Mouse (Mus musculus) heart, postnatal 0 days (tissue): ENCODE results near the gene Daam1. TPM values are rescaled to one million over a fixed set of nuclear protein-coding genes. Genes with fewer than 3 reads are reported as not detected.
A peak's percentile ranks its signal among the peaks of the same experiment; 100 is the strongest.

Experiments used
- ATAC-seq: fragments of 200-750 bp; cut with Nextera tagmentation; 2 replicates; pipeline ENCODE4 v1.8.0; 2017; ENCODE audit warnings: low read depth, moderate number of reproducible peaks, moderate library complexity; ENCODE audit not compliant: insufficient read depth
- DNase-seq: peaks from one replicate; pipeline ENCODE4 v3.0.0-alpha.2; 2016; ENCODE audit warnings: low spot score
- H3K27ac ChIP-seq: fragments of 300-500 bp; sonication (generic); 2 replicates; pipeline ENCODE4 v1.5.1; 2014; ENCODE audit warnings: low read depth, mild to moderate bottlenecking
- H3K27me3 ChIP-seq: fragments of 300-500 bp; sonication (generic); 2 replicates; pipeline ENCODE4 v1.6.1; 2014; ENCODE audit warnings: low read length, mixed read lengths; ENCODE audit not compliant: control insufficient read depth, insufficient read depth
- H3K36me3 ChIP-seq: fragments of 300-500 bp; sonication (generic); replicated peaks from 2 replicates; pipeline ENCODE4 v1.6.1; 2014; ENCODE audit warnings: low read length, mixed read lengths; ENCODE audit not compliant: control insufficient read depth, insufficient read depth
- H3K4me1 ChIP-seq: fragments of 300-500 bp; sonication (generic); 2 replicates; pipeline ENCODE4 v1.6.1; 2014; ENCODE audit warnings: antibody characterized with exemption; ENCODE audit not compliant: control insufficient read depth, insufficient read depth
- H3K4me2 ChIP-seq: fragments of 300-500 bp; sonication (generic); 2 replicates; pipeline ENCODE4 v1.6.1; 2014; ENCODE audit warnings: low read depth, mild to moderate bottlenecking, low read length, moderate library complexity
- H3K4me3 ChIP-seq: fragments of 300-500 bp; sonication (generic); 2 replicates; pipeline ENCODE4 v1.5.1; 2014; ENCODE audit warnings: low read depth, low read length
- H3K9ac ChIP-seq: fragments of 300-500 bp; sonication (generic); replicated peaks from 2 replicates; pipeline ENCODE4 v1.6.1; 2014; ENCODE audit warnings: low read depth, low read length, mixed read lengths
- H3K9me3 ChIP-seq: fragments of 300-500 bp; sonication (generic); replicated peaks from 2 replicates; pipeline ENCODE4 v1.6.1; 2016; ENCODE audit warnings: low read length; ENCODE audit not compliant: control insufficient read depth
- CTCF ChIP-seq: IDR thresholded peaks from 2 replicates; pipeline ENCODE4 v1.5.1; 2016; ENCODE audit warnings: antibody characterized with exemption, control low read depth, low read depth
- EP300 ChIP-seq: IDR thresholded peaks from 2 replicates; pipeline ENCODE4 v1.6.1; 2016; ENCODE audit warnings: antibody characterized with exemption, low read depth
- WGBS: fragments of 180-500 bp; shearing (Covaris S2); extraction: QIAGEN DNeasy Blood & Tissue Kit; methylation state at CpG from one replicate; pipeline ENCODE4 v1.1.7; 2014; 5-methylcytosine and 5-hydroxymethylcytosine counted together
- polyA plus RNA-seq: library from polyadenylated mRNA; unstranded; fragments of >200 nt; fragmentation: Nextera tagmentation; extraction: Ambion mirVana; gene quantifications from 2 replicates; pipeline ENCODE4 v1.2.1, GENCODE M21; 2015
- total RNA-seq: library from RNA; depleted of rRNA; stranded (reverse); fragments of >200 nt; gene quantifications from 2 replicates; pipeline ENCODE4 v1.2.3, GENCODE M21; 2014; ENCODE audit warnings: low replicate concordance; rRNA removed

The Daam1 gene
- total RNA-seq (33.8 and 44.5 TPM in 2 replicates), polyA plus RNA-seq (12.3 and 12.8 TPM in 2 replicates)

GRCm38 (mm10) chr12:71830607-71831257, at the start of gene Daam1:
Daam1 (plus strand) TSS chr12:71831078.
- no peaks in the 10 kb centered on the region for H3K9me3 ChIP-seq
- H3K27ac ChIP-seq, result peak within 1 kb of the TSS; percentile 97
- peak; percentile 99 for ATAC-seq
- peak within 1 kb of the TSS; percentile 96 for H3K4me3 ChIP-seq
- WGBS, result under 1% methylated on average over 35 of the region's 35 CpGs
- DNase-seq, result peak; percentile 100
- peak within 1 kb of the TSS; percentile 90 for H3K4me2 ChIP-seq
- TF ChIP-seq EP300 (no peak), CTCF (peak; percentile 19)
- peaks cover 27% of the 10 kb centered on the region for H3K4me1 ChIP-seq
- H3K9ac ChIP-seq, result peak within 1 kb of the TSS; percentile 93
- no peaks in the 10 kb centered on the region for H3K36me3 ChIP-seq
- no peaks in the 10 kb centered on the region for H3K27me3 ChIP-seq

- DNase-seq (no peak), ATAC-seq (peak; percentile 41; the same call in 1 of the 2 replicates)
- 36% methylated on average over 7 of the region's 7 CpGs for WGBS
- Histone ChIP-seq H3K36me3 (no peaks in the 10 kb centered on the region), H3K4me2 (no peak overlapping the region; the same call in 1 of the 2 replicates), H3K27me3 (no peaks in the 10 kb centered on the region), H3K9me3 (no peaks in the 10 kb centered on the region), H3K4me3 (no peak overlapping the region), H3K9ac (no peak overlapping the region), H3K27ac (0 out of 2 replicates have a peak overlapping the region, but pooled peaks have one; percentile 1), H3K4me1 (no peaks in the 10 kb centered on the region)
- TF ChIP-seq CTCF (no peak), EP300 (no peak)
Observed at GRCm38 (mm10) chr12:71781220-71781619, 49.7 kb upstream of the Daam1 start.

GRCm38 (mm10) chr12:71783970-71784369, 46.9 kb upstream of the Daam1 start:
- TF ChIP-seq CTCF (no peak), EP300 (no peak)
- H3K9ac ChIP-seq, result no peak overlapping the region
- H3K4me3 ChIP-seq, result no peak overlapping the region
- H3K4me2 ChIP-seq, result no peak overlapping the region
- no peak overlapping the region for H3K27ac ChIP-seq
- H3K27me3 ChIP-seq, result no peaks in the 10 kb centered on the region
- H3K4me1 ChIP-seq, result no peaks in the 10 kb centered on the region
- no peak for ATAC-seq
- 65% methylated on average over 3 of the region's 3 CpGs for WGBS
- DNase-seq, result no peak
- H3K36me3 ChIP-seq, result no peaks in the 10 kb centered on the region
- no peaks in the 10 kb centered on the region for H3K9me3 ChIP-seq

- no peaks in the 10 kb centered on the region for H3K27me3 ChIP-seq
- H3K9me3 ChIP-seq, result no peaks in the 10 kb centered on the region
- WGBS, result 57% methylated on average over 11 of the region's 11 CpGs
- no peak overlapping the region for H3K4me3 ChIP-seq
- H3K27ac ChIP-seq, result no peak overlapping the region
- H3K9ac ChIP-seq, result no peak overlapping the region
- no peaks in the 10 kb centered on the region for H3K4me1 ChIP-seq
- no peaks in the 10 kb centered on the region for H3K36me3 ChIP-seq
- H3K4me2 ChIP-seq, result no peak overlapping the region
- ATAC-seq, result no peak
- DNase-seq, result no peak
- no peak for TF ChIP-seq EP300
- no peak for TF ChIP-seq CTCF
Observed at GRCm38 (mm10) chr12:71784666-71785255, 46.1 kb upstream of the Daam1 start.

- H3K4me1 ChIP-seq, result no peaks in the 10 kb centered on the region
- TF ChIP-seq CTCF (no peak), EP300 (no peak)
- H3K9me3 ChIP-seq, result no peaks in the 10 kb centered on the region
- no peak overlapping the region for H3K4me2 ChIP-seq
- H3K36me3 ChIP-seq, result no peaks in the 10 kb centered on the region
- H3K27me3 ChIP-seq, result no peaks in the 10 kb centered on the region
- no peak overlapping the region for H3K4me3 ChIP-seq
- H3K9ac ChIP-seq, result no peak overlapping the region
- DNase-seq (no peak), ATAC-seq (no peak)
- H3K27ac ChIP-seq, result no peak overlapping the region
Observed at GRCm38 (mm10) chr12:71786521-71786920, 44.4 kb upstream of the Daam1 start.
